Mouse (Mus musculus) lung, adult 2 months (tissue): ENCODE measurements at regions not wholly inside any gene's neighbourhood (a gene's known extent, or its start where the extent isn't known, plus 50 kb on each side); places are given as distances from the start of the nearest gene placed in this dataset.
A peak's percentile ranks its signal among the peaks of the same experiment; 100 is the strongest.

Experiments used
- DNase-seq: peaks from one replicate; pipeline ENCODE4 v3.0.0; 2022
- H3K4me1 ChIP-seq: fragments of 200-500 bp; 2 replicates; pipeline ENCODE4 v1.6.1; 2011; ENCODE audit warnings: low read length; ENCODE audit not compliant: control insufficient read depth, insufficient read depth
- H3K4me3 ChIP-seq: fragments of 200-500 bp; replicated peaks from 2 replicates; pipeline ENCODE3; 2011; ENCODE audit warnings: low read depth, mild to moderate bottlenecking, control low read depth, low read length; ENCODE audit errors: extremely low read depth
- CTCF ChIP-seq: fragments of 200-500 bp; IDR thresholded peaks from 2 replicates; pipeline ENCODE4 v1.5.1; 2011; ENCODE audit warnings: mild to moderate bottlenecking, low read length, control low read depth; ENCODE audit not compliant: insufficient read depth
- POLR2A ChIP-seq: fragments of 200-500 bp; IDR thresholded peaks from 2 replicates; pipeline ENCODE4 v1.6.1; 2011; ENCODE audit warnings: low read depth, mild to moderate bottlenecking, control low read depth, low read length, borderline replicate concordance; ENCODE audit errors: extremely low read depth
- WGBS: fragments of 180-500 bp; shearing (Covaris S2); methylation state at CpG from one replicate; pipeline ENCODE4 v1.1.7; 2018; 5-methylcytosine and 5-hydroxymethylcytosine counted together

- no peaks in the 10 kb centered on the region; the same call in 1 of the 2 replicates for H3K4me1 ChIP-seq
- H3K4me3 ChIP-seq, result no peak overlapping the region
- WGBS, result 97% methylated on average over 1 of the region's 1 CpGs
- DNase-seq, result no peak
- no peak for TF ChIP-seq CTCF
- no peak for TF ChIP-seq POLR2A
Observed at GRCm38 (mm10) chr14:73730796-73731195, 69.8 kb downstream of the Gm21750 start.

- TF ChIP-seq CTCF (no peak), POLR2A (no peak)
- Histone ChIP-seq H3K4me3 (no peak overlapping the region), H3K4me1 (no peaks in the 10 kb centered on the region; the same call in 1 of the 2 replicates)
- DNase-seq, result no peak
- 43% methylated on average over 3 of the region's 3 CpGs for WGBS
Observed at GRCm38 (mm10) chr14:73732161-73732560, 71.1 kb downstream of the Gm21750 start.

GRCm38 (mm10) chr14:73750790-73751189, 89.8 kb downstream of the Gm21750 start:
- 49% methylated on average over 6 of the region's 6 CpGs for WGBS
- no peaks in the 10 kb centered on the region for H3K4me1 ChIP-seq
- no peak overlapping the region for H3K4me3 ChIP-seq
- no peak for TF ChIP-seq CTCF
- no peak for TF ChIP-seq POLR2A
- no peak for DNase-seq

- no peak for DNase-seq
- Histone ChIP-seq H3K4me1 (no peaks in the 10 kb centered on the region), H3K4me3 (no peak overlapping the region)
- 30% methylated on average over 1 of the region's 1 CpGs for WGBS
- TF ChIP-seq POLR2A, result no peak
- TF ChIP-seq CTCF, result no peak
Observed at GRCm38 (mm10) chr14:73759986-73760385, 99.0 kb downstream of the Gm21750 start.

GRCm38 (mm10) chr14:73772964-73773363, 111.9 kb downstream of the Gm21750 start:
- TF ChIP-seq POLR2A, result no peak
- H3K4me1 ChIP-seq, result no peaks in the 10 kb centered on the region
- no peak for DNase-seq
- no peak overlapping the region for H3K4me3 ChIP-seq
- WGBS, result 45% methylated on average over 3 of the region's 3 CpGs

GRCm38 (mm10) chr14:73773810-73774209, 112.8 kb downstream of the Gm21750 start:
- H3K4me1 ChIP-seq, result no peaks in the 10 kb centered on the region
- TF ChIP-seq POLR2A, result no peak
- no peak for TF ChIP-seq CTCF
- DNase-seq, result no peak
- H3K4me3 ChIP-seq, result no peak overlapping the region
- WGBS, result 3% methylated on average over 1 of the region's 1 CpGs

GRCm38 (mm10) chr14:73776066-73776465, 115.0 kb downstream of the Gm21750 start:
- TF ChIP-seq POLR2A (no peak), CTCF (peak; percentile 48)
- 10% methylated on average over 1 of the region's 1 CpGs for WGBS
- peak; percentile 7 for DNase-seq
- no peaks in the 10 kb centered on the region for H3K4me1 ChIP-seq
- H3K4me3 ChIP-seq, result no peak overlapping the region

- no peak overlapping the region for H3K4me3 ChIP-seq
- no peak for DNase-seq
- no peak for TF ChIP-seq POLR2A
- no peak for TF ChIP-seq CTCF
- no peaks in the 10 kb centered on the region for H3K4me1 ChIP-seq
Observed at GRCm38 (mm10) chr14:73807169-73807568, 146.1 kb downstream of the Gm21750 start.

- 33% methylated on average over 6 of the region's 6 CpGs for WGBS
Observed at GRCm38 (mm10) chr14:73838890-73839289, 177.9 kb downstream of the Gm21750 start.

GRCm38 (mm10) chr14:73861782-73862181, 200.8 kb downstream of the Gm21750 start:
- Histone ChIP-seq H3K4me1 (no peaks in the 10 kb centered on the region), H3K4me3 (no peak overlapping the region)
- 32% methylated on average over 2 of the region's 2 CpGs for WGBS
- no peak for TF ChIP-seq POLR2A
- no peak for TF ChIP-seq CTCF
- DNase-seq, result no peak

More at GRCm38 (mm10) chr14:73838890-73839289, 177.9 kb downstream of the Gm21750 start:
- DNase-seq, result no peak
- no peak for TF ChIP-seq CTCF
- TF ChIP-seq POLR2A, result no peak
- Histone ChIP-seq H3K4me3 (no peak overlapping the region), H3K4me1 (no peaks in the 10 kb centered on the region)

GRCm38 (mm10) chr14:73874337-73874736, 213.3 kb downstream of the Gm21750 start:
- TF ChIP-seq POLR2A (no peak), CTCF (no peak)
- DNase-seq, result no peak
- Histone ChIP-seq H3K4me3 (no peak overlapping the region), H3K4me1 (no peaks in the 10 kb centered on the region)
